Mouse (Mus musculus) left cerebral cortex, adult 9 months (tissue): ENCODE results near the gene C330021F23Rik.
"Not testable (repeated sequence)": the region's sequence is repeated elsewhere in the genome, so short reads cannot be mapped to it uniquely, and the experiment has no call there.

Experiments used
- DNase-seq, 2 experiments: peaks; one replicate each; pipeline ENCODE4 v3.0.0; 2022; ENCODE audit warnings: low spot score in 2 of 2

Gene C330021F23Rik

GRCm38 (mm10) chr8:3567641-3568371 is at the start of gene C330021F23Rik:
TSS of gene C330021F23Rik (plus strand) at chr8:3567990.
- no peak for DNase-seq

- no peak for DNase-seq
Measured at GRCm38 (mm10) chr8:3522007-3522697, 45.6 kb upstream of the C330021F23Rik start.

- DNase-seq = no peak
Measured at GRCm38 (mm10) chr8:3530816-3531215, 37.0 kb upstream of the C330021F23Rik start.

DNA sequence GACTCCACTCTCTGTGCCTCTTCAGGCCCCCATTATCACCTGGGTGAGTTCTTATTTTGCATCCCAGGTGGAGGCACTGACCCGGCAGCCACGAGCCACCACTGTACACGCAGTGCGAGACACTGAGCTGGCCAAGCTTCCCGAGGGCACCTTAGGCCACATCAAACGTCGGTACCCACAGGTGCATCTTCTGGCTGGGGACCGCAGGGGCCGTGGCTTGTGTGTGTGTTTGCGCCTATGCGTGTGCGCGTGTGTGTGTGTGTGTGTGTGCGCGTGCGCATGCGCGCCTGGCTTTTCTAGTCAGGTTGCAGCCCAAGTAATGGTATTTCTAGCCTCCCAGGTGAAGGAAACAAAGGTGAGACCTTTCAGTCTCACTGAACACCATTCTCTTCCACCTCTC is 35.9 kb upstream of the C330021F23Rik start:
- no peak for DNase-seq

GRCm38 (mm10) chr8:3536053-3536841 is 31.5 kb upstream of the C330021F23Rik start:
- no peak for DNase-seq

DNA sequence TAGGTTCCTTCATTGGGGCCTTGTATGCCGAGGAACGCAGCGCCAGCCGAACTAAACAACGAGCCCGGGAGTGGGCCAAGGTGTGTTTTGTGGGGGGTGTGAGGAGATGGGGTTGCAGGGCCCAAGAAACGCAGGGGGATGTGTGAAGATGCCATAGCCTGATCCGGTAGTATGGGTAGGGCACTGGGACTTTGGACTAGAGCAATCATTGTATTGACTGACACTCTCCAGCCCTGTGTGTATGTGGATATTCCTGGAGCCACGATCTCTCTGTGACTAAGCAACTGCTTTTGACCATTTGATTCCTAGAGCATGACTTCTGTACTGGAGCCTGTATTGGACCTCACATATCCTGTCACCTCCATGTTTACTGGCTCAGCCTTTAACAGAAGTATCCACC is 30.9 kb upstream of the C330021F23Rik start:
- no peak for DNase-seq

GRCm38 (mm10) chr8:3537666-3538065 is 30.1 kb upstream of the C330021F23Rik start:
- no peak for DNase-seq

GRCm38 (mm10) chr8:3539146-3539545 is 28.6 kb upstream of the C330021F23Rik start:
- DNase-seq = no peak

DNA sequence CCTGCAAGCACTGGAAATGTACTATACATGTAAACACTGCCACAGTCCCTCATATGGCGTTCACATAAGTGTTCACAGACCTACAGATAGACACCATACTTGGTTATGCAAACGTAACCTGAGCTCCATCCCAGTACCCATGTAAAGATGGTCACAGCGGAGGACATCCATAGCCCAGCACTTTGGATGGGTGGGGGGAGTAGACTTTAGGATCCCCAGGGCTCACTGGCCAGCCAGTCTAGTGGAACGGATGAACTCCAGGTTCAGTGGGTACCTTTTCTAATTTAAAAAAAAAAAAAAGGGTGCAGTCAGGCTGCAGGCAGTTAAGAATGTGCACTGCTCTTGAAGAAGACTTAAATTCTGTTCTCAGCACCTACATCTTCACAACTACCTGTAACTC is 27.7 kb upstream of the C330021F23Rik start:
- no peak for DNase-seq

GRCm38 (mm10) chr8:3546511-3546910 is 21.3 kb upstream of the C330021F23Rik start:
- DNase-seq = no peak

DNA sequence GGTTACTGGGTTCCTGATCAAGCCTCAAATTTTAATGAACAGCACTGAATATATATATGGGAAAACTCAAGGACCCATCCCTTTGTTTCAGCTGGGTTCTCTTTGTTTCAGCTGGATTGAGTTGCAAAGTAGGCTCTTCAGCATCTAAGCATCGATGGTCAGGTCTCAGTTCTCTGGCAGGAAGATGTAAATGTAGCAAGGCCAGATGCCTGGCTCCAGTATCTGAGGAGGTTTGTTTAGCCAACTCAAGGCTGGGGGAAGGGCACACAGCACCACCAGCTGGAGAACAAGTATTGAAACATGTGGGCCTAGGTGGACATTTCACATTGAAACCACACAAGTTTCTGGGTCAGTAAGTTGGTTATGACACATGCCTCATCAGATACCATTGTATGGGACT is 15.6 kb upstream of the C330021F23Rik start:
- no peak for DNase-seq

DNA sequence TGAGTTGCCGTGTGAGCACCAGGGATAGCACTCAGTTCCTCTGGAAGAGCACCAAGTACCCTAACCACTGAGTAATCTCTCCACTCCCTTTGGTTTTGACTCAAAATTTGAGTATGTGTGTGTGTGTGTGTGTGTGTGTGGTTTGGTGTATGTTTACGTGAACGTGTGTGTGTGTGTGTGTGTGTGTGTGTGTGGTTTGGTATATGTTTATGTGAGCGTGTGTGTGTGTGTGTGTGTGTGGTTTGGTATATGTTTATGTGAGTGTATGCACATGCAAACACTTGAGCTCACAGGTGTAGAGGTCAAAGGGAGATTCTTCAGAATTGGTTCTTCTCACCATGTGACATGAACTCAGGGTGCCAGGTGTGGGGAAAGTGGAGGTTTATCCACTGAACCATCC is 11.7 kb upstream of the C330021F23Rik start:
- DNase-seq = no peak

GRCm38 (mm10) chr8:3568378-3568777 is 588 bp downstream of the C330021F23Rik start:
- no peak for DNase-seq

DNA sequence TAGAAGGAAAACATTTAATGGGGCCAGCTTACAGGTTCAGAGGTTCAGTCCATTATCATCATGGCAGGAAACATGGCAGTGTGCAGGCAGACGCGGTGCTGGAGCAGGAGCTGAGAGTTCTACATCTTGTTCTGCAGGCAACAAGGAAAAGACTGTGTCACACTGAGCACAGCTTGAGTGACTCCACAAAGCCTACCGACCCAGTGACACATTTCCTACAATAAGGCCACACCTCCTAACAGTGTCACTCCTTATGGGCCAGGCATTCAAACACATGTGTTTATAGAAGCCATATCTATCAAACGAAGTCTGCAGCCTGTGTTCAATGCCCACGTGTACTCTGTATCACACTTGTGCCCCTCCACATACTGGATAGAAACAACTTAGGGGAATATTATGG is 2.0 kb downstream of the C330021F23Rik start:
- DNase-seq = no peak

- no peak for DNase-seq
Measured at GRCm38 (mm10) chr8:3574546-3574945, 6.8 kb downstream of the C330021F23Rik start.

DNA sequence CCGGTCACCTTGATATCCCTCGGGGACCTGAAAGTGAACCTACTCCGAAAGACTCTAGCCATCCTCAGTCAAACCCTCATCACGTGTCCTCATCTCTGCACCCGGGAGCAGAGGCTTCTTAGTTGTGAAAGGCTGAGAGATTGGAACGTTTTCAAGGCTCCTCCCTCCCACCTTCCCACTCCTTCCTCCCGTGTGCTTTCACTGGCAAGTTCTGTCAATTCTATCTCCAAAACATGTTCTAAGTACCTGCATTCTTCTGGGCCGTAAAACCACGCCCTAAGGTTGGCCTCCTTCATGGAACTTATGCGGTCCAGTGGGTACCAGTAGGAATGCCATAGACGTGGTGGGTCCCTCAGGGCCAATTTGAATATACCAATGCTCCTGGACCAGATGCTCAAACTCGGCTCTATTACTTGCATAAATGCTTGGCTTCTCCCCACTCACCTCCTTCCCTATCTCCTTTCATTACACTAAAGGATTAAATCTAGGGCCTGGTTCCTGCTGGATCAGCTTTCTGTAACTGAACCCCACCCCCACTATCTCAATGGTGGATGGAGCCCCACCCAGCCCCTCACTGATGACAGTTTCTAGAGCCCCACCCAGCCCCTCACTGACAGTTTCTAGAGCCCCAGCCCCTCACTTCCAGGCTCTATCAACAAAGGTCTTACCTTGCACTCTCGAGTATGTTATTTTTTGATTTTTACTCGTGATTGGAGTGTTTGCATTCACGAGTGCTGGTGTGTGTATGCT is 8.6 kb downstream of the C330021F23Rik start:
- no peak for DNase-seq

DNA sequence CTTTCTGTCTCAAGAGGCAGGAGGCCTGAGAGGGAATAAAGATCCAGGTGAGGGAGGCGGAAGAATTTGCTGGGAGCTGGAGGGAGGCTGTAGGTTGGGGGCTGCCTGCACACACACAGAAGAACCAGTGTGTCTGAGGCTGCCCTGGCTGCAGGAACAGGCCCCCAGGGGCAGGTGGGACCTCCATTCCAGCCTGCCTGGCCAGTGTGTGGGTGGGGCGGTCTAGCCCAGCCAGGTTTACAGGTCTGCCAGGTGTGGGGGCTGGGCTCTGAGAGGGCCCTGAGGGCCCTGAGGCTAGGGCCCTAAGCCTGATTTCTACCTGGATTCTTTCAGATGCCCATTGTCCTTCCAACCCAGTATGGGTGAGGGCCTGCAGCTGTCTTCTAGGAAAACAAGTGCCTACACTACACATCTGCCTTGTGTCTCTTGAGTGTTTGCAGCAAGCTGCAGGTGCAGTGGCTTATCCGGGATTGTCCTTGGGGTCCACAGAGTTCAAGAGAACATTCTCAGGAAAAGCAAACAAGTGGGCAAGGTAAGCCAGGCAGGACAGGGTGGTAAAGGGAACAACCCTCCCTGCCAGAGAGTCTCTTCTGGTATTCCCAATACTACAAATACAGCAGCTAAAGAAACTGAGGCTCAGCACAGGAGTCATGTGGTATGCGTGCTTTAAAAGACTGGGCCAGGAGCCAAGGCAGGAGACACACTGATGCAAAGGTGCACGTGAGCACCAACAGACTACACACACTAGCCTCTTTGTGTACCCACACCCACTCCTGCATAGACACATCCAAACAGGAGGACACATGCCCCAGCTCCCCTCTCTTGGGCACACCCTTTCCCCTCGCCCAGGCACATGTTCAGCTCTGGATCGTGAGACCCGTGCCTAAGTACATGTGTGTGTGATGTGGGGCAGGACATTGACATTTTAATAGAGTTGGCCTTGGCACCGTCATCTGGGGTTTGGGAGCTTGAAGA is 11.9 kb downstream of the C330021F23Rik start:
- DNase-seq = no peak

DNA sequence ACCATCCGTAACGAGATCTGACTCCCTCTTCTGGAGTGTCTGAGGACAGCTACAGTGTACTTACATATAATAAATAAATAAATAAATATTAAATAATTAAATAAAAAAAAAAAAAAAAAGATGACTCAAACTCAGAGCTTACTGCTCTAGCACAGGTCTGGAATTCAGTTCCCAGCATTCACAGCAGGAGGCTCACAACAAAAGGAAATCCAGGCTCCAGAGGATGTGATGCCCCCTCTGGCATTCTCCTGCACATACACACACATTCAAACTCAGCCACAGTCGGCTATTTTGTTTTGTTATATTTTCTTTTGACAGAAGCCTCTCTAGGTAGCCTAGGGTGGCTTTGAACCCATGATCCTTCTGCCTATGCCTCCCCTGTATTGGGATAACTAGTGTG is 14.2 kb downstream of the C330021F23Rik start:
- DNase-seq = not testable (repeated sequence)

GRCm38 (mm10) chr8:3586452-3586851 is 18.7 kb downstream of the C330021F23Rik start:
- no peak for DNase-seq

DNA sequence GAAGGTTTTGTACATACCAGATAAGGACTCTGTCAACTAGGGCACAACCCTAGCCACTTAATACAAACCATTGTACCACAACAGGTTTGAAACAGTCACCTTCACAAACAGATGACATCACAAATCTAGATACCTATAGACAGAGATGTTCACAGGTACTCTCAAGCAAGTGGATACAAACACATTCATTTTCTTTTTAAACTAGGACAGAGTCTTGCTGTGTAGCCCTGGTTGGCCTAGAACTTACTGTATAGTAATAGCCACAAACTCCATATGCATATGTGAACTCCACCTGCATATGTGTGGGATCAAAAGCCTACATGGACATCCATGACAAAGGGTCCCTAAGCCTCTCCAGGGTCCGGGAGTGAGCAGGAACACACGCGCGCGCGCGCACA is 19.2 kb downstream of the C330021F23Rik start, which contains the start of gene Camsap3:
TSS of gene Camsap3 (plus strand) at position 301 of the 398 bp plus-strand sequence.
- DNase-seq = no peak
